Mouse (Mus musculus) embryonic facial prominence, embryonic 11.5 days (tissue): ENCODE measurements around the gene Prpsap1. TPM values are rescaled to one million over a fixed set of nuclear protein-coding genes. Genes with fewer than 3 reads are reported as not detected.

ENCODE experiments used
- ATAC-seq: fragments of 200-750 bp; cut with Nextera tagmentation; replicated peaks from 2 replicates; pipeline ENCODE4 v1.8.0; 2017; ENCODE audit warnings: low read depth; ENCODE audit not compliant: insufficient number of reproducible peaks, low FRiP score, low TSS enrichment
- DNase-seq: peaks from one replicate; pipeline ENCODE4 v3.0.0-alpha.2; 2015; ENCODE audit warnings: low spot score
- H3K27ac ChIP-seq: fragments of 300-500 bp; sonication (generic); replicated peaks from 2 replicates; pipeline ENCODE4 v1.5.1; 2014; ENCODE audit warnings: mild to moderate bottlenecking, low read depth, low read length, control low read depth
- H3K27me3 ChIP-seq: fragments of 300-500 bp; sonication (generic); 2 replicates; pipeline ENCODE4 v1.6.1; 2014; ENCODE audit warnings: mild to moderate bottlenecking, low read length, moderate library complexity, mixed read lengths; ENCODE audit not compliant: control insufficient read depth, insufficient read depth
- H3K36me3 ChIP-seq: fragments of 300-500 bp; sonication (generic); replicated peaks from 2 replicates; pipeline ENCODE4 v1.6.1; 2014; ENCODE audit warnings: low read depth, mild to moderate bottlenecking, low read length, moderate library complexity, mixed read lengths; ENCODE audit not compliant: control insufficient read depth, insufficient read depth
- H3K4me1 ChIP-seq: fragments of 300-500 bp; sonication (generic); 2 replicates; pipeline ENCODE4 v1.6.1; 2014; ENCODE audit warnings: low read length, mixed read lengths; ENCODE audit not compliant: control insufficient read depth, insufficient read depth
- H3K4me2 ChIP-seq: fragments of 300-500 bp; sonication (generic); 2 replicates; pipeline ENCODE4 v1.6.1; 2014; ENCODE audit warnings: low read depth, mild to moderate bottlenecking, control low read depth, low read length, moderate library complexity
- H3K4me3 ChIP-seq: fragments of 300-500 bp; sonication (generic); 2 replicates; pipeline ENCODE4 v1.5.1; 2014; ENCODE audit warnings: low read depth, low read length, control low read depth
- H3K9ac ChIP-seq: fragments of 300-500 bp; sonication (generic); replicated peaks from 2 replicates; pipeline ENCODE4 v1.6.1; 2014; ENCODE audit warnings: mild to moderate bottlenecking, control low read depth, low read length
- H3K9me3 ChIP-seq: fragments of 300-500 bp; sonication (generic); replicated peaks from 2 replicates; pipeline ENCODE4 v1.6.1; 2016; ENCODE audit warnings: mild to moderate bottlenecking, low read length, inconsistent platforms, mixed read lengths; ENCODE audit not compliant: control insufficient read depth
- WGBS: fragments of 180-500 bp; shearing (Covaris S2); extraction: QIAGEN DNeasy Blood & Tissue Kit; methylation state at CpG from one replicate; pipeline ENCODE4 v1.1.7; 2014; 5-methylcytosine and 5-hydroxymethylcytosine counted together
- polyA plus RNA-seq: library from polyadenylated mRNA; unstranded; fragments of >200 nt; fragmentation: Nextera tagmentation; extraction: Ambion mirVana; gene quantifications from 2 replicates; pipeline ENCODE4 v1.2.1, GENCODE M21; 2014

Gene Prpsap1
- polyA plus RNA-seq, 1 experiment from 2014 or later, result 171 TPM

DNA sequence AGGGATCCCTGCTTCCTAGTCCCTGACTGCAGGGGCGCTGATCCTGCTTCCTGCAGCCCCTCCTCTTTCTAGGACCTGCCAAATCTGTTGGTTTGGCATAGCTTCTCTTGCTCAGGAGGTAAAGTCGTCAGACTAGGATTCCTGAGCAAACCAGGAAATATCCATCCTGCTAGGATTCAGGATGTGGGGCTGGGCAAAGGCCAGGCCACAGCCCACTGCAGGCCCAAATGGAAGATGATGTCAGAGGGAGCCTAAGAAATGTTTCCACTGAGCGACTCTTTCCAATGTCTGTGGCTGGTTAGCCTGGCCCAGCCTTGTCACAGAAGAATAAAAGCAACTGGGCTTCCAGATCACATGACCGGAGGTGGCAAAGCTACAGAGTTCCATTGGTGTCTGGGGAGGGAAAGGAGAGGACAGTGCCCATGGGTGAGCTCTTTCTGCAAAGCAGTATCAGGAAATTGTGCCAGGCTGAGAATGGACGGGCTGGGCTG lies 29.7 kb upstream of the Prpsap1 start:
- H3K27me3 ChIP-seq, result no peaks in the 10 kb centered on the region
- no peak overlapping the region for H3K4me2 ChIP-seq
- ATAC-seq (no peak), DNase-seq (no peak)
- H3K27ac ChIP-seq, result 0 out of 2 replicates have a peak overlapping the region, but pooled peaks have one; percentile 9
- no peak overlapping the region for H3K9ac ChIP-seq
- no peaks in the 10 kb centered on the region; the same call in 1 of the 2 replicates for H3K4me1 ChIP-seq
- WGBS, result 47% methylated on average over 5 of the region's 5 CpGs
- no peaks in the 10 kb centered on the region for H3K36me3 ChIP-seq
- H3K9me3 ChIP-seq, result no peaks in the 10 kb centered on the region
- H3K4me3 ChIP-seq, result no peak overlapping the region

GRCm38 (mm10) chr11:116522886-116523698 lies 29.1 kb upstream of the Prpsap1 start:
- no peaks in the 10 kb centered on the region for H3K27me3 ChIP-seq
- DNase-seq (no peak), ATAC-seq (no peak)
- 0 out of 2 replicates have a peak overlapping the region, but pooled peaks have one; percentile 9 for H3K27ac ChIP-seq
- H3K9me3 ChIP-seq, result no peaks in the 10 kb centered on the region
- no peak overlapping the region for H3K4me3 ChIP-seq
- no peaks in the 10 kb centered on the region; the same call in 1 of the 2 replicates for H3K4me1 ChIP-seq
- no peak overlapping the region for H3K9ac ChIP-seq
- WGBS, result 53% methylated on average over 16 of the region's 16 CpGs
- no peaks in the 10 kb centered on the region for H3K36me3 ChIP-seq
- H3K4me2 ChIP-seq, result no peak overlapping the region

DNA sequence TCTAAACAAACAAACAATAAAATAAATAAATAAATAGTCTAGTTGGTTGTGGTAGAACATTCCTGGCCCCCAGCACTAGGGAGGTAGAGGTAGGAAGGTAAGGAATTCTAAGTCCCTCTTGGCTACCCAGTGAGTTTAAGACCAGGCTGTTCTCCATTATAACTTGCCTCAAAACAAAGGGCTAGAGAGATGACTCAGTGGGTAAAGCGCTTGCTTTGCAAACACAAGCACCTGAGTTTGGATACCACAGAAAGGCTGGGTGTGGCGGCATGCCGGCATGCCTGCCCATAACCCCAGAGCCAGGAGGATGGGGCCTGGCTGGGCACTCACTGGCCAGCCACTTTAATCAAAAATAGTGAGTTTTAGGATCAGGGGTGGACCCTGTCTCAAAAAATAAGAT lies 28.0 kb upstream of the Prpsap1 start:
- H3K9me3 ChIP-seq, result no peaks in the 10 kb centered on the region
- H3K27me3 ChIP-seq, result no peaks in the 10 kb centered on the region
- no peak overlapping the region for H3K4me2 ChIP-seq
- H3K4me3 ChIP-seq, result no peak overlapping the region
- H3K27ac ChIP-seq, result no peak overlapping the region
- WGBS, result 91% methylated on average over 3 of the region's 3 CpGs
- no peaks in the 10 kb centered on the region for H3K36me3 ChIP-seq
- H3K4me1 ChIP-seq, result no peaks in the 10 kb centered on the region; the same call in 1 of the 2 replicates
- ATAC-seq, result no peak
- DNase-seq, result no peak
- no peak overlapping the region for H3K9ac ChIP-seq

DNA sequence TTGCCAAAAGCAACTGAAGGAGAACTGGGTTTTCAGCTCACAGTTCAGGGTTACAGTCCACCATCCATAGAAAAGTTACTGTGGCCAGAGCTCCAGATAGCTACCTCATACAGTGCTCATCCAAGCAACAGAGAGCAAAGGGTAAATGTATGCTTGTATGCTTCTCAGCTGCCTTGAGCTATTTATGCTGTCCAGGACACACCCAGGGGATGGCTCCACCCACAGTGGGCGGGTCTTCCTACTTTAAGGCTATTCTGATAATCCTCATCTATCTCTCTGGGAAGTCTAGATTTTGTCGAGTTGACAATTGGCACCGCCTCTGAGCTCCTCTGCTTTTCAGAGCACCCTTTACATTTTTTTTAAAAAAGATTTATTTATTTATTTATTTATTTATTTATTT lies 27.1 kb upstream of the Prpsap1 start:
- H3K27me3 ChIP-seq, result no peaks in the 10 kb centered on the region
- no peaks in the 10 kb centered on the region; the same call in 1 of the 2 replicates for H3K4me1 ChIP-seq
- H3K9ac ChIP-seq, result no peak overlapping the region
- no peak overlapping the region for H3K4me2 ChIP-seq
- no peaks in the 10 kb centered on the region for H3K36me3 ChIP-seq
- H3K27ac ChIP-seq, result no peak overlapping the region
- WGBS, result 71% methylated on average over 3 of the region's 3 CpGs
- no peak overlapping the region for H3K4me3 ChIP-seq
- DNase-seq (no peak), ATAC-seq (no peak)
- H3K9me3 ChIP-seq, result no peaks in the 10 kb centered on the region

- Histone ChIP-seq H3K9me3 (no peaks in the 10 kb centered on the region), H3K27me3 (no peaks in the 10 kb centered on the region), H3K4me3 (no peak overlapping the region), H3K27ac (no peak overlapping the region), H3K36me3 (no peaks in the 10 kb centered on the region), H3K4me1 (peaks cover 2% of the 10 kb centered on the region; the same call in 1 of the 2 replicates), H3K4me2 (no peak overlapping the region), H3K9ac (no peak overlapping the region)
- WGBS, result 56% methylated on average over 8 of the region's 8 CpGs
- DNase-seq, result peak; percentile 53
- no peak for ATAC-seq
Observed at GRCm38 (mm10) chr11:116518482-116518881, 24.5 kb upstream of the Prpsap1 start.

DNA sequence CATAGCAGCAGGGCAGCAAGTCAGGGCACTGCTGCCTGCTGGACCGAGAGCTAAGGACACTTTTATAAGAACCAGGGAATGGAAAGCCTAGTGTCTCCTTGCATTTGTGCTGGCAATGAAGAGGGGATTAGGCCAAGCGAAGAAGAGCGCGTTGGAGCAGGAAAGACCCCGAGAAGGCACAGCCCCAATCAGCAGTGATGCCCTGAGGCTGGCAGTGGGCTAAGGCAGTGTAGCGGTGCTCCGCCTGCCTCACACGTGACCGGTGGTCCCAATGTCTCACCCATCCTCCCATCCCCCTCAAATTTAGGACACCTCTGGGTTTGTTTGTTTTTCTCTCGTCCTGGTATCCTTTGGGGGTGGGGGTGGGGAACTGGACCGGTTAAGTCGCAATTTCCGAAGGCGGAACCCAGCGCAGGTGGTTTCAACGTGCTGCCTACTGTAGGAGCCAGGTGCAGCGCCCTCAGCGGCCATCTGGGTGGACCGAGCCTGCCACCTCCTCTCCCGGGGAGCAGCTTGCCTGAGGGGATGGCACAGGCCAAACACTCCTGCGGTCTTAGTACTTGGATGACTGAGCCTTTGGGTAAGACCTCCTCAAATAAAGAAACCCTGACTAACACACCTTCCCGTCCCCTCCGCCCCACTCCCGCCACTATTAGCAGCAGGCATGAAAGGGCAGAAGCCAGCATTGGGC lies 21.5 kb upstream of the Prpsap1 start:
- Histone ChIP-seq H3K4me2 (peak overlapping the region; percentile 11; the same call in 1 of the 2 replicates), H3K36me3 (no peaks in the 10 kb centered on the region), H3K4me1 (peaks cover 2% of the 10 kb centered on the region; the same call in 1 of the 2 replicates), H3K27me3 (no peaks in the 10 kb centered on the region), H3K27ac (no peak overlapping the region), H3K9ac (no peak overlapping the region), H3K9me3 (no peaks in the 10 kb centered on the region), H3K4me3 (no peak overlapping the region)
- ATAC-seq (no peak), DNase-seq (no peak)
- WGBS, result 9% methylated on average over 24 of the region's 24 CpGs

GRCm38 (mm10) chr11:116513531-116514038 lies 19.6 kb upstream of the Prpsap1 start:
- Histone ChIP-seq H3K4me2 (no peak overlapping the region), H3K36me3 (no peaks in the 10 kb centered on the region), H3K4me3 (no peak overlapping the region), H3K9me3 (no peaks in the 10 kb centered on the region), H3K27ac (no peak overlapping the region), H3K27me3 (no peaks in the 10 kb centered on the region), H3K4me1 (peaks cover 2% of the 10 kb centered on the region; the same call in 1 of the 2 replicates), H3K9ac (no peak overlapping the region)
- no peak for DNase-seq
- 75% methylated on average over 4 of the region's 4 CpGs for WGBS
- ATAC-seq, result no peak
